Mouse (Mus musculus) left cerebral cortex, adult 18-20 months (tissue): ENCODE results near the gene Sept8. TPM values are rescaled to one million over a fixed set of nuclear protein-coding genes. Genes with fewer than 3 reads are reported as not detected.

ENCODE experiments used
- DNase-seq, 2 experiments: peaks; one replicate each; pipeline ENCODE4 v3.0.0; 2021 to 2022; ENCODE audit warnings: low spot score in 2 of 2, mixed read lengths in 1 of 2
- total RNA-seq, 2 experiments: library from RNA; stranded (reverse); gene quantifications; 2 replicates each; pipeline ENCODE4 v1.2.3; 2021

Gene Sept8
- total RNA-seq, 2 experiments from 2014 or later = 288 to 309 TPM

- DNase-seq = no peak
Observed at GRCm38 (mm10) chr11:53493243-53493955, 25.7 kb upstream of the Sept8 start.

- DNase-seq = no peak
Observed at GRCm38 (mm10) chr11:53495417-53495816, 23.6 kb upstream of the Sept8 start.

- DNase-seq = peak; percentile 54 to 67
Observed at GRCm38 (mm10) chr11:53496946-53497345, 22.1 kb upstream of the Sept8 start.

GRCm38 (mm10) chr11:53500569-53500968 lies 18.5 kb upstream of the Sept8 start:
- no peak for DNase-seq

GRCm38 (mm10) chr11:53502039-53502765 lies 16.9 kb upstream of the Sept8 start:
- DNase-seq = peak in 1 of 2 experiments; percentile 52

GRCm38 (mm10) chr11:53503738-53504137 lies 15.3 kb upstream of the Sept8 start:
- DNase-seq = no peak

- DNase-seq = no peak
Observed at GRCm38 (mm10) chr11:53504376-53504775, 14.7 kb upstream of the Sept8 start.

- no peak for DNase-seq
Observed at GRCm38 (mm10) chr11:53505026-53505663, 13.9 kb upstream of the Sept8 start.

- no peak for DNase-seq
Observed at GRCm38 (mm10) chr11:53507098-53507805, 11.8 kb upstream of the Sept8 start.

GRCm38 (mm10) chr11:53508152-53508551 lies 10.9 kb upstream of the Sept8 start:
- DNase-seq = no peak

GRCm38 (mm10) chr11:53508591-53508990 lies 10.5 kb upstream of the Sept8 start:
- DNase-seq = no peak

GRCm38 (mm10) chr11:53510351-53510750 lies 8.7 kb upstream of the Sept8 start:
- DNase-seq = no peak

- no peak for DNase-seq
Observed at GRCm38 (mm10) chr11:53516775-53517627, 2.1 kb upstream of the Sept8 start.

- DNase-seq = no peak
Observed at GRCm38 (mm10) chr11:53518759-53519158, 298 bp upstream of the Sept8 start.

- peak; percentile 66 to 73 for DNase-seq
Observed at GRCm38 (mm10) chr11:53520122-53520978, 1.3 kb downstream of the Sept8 start.

GRCm38 (mm10) chr11:53521120-53521820 lies 2.2 kb downstream of the Sept8 start:
- no peak for DNase-seq

- DNase-seq = no peak
Observed at GRCm38 (mm10) chr11:53521821-53522131, 2.7 kb downstream of the Sept8 start.

GRCm38 (mm10) chr11:53522362-53522761 lies 3.3 kb downstream of the Sept8 start:
- DNase-seq = no peak

GRCm38 (mm10) chr11:53522930-53523329 lies 3.9 kb downstream of the Sept8 start:
- peak; percentile 76 to 79 for DNase-seq
